Mouse (Mus musculus): ENCODE measurements around the gene Ankfn1. TPM values are rescaled to one million over a fixed set of nuclear protein-coding genes. Genes with fewer than 3 reads are reported as not detected.

Ankfn1 gene
- total RNA-seq, 4 experiments from 2014 or later, result 9.4 to 11.2 (median 10.5) TPM

GRCm38 (mm10) chr11:89579826-89580225, 197.6 kb downstream of the Ankfn1 start:
- DNase-seq (ENCODE audit: low spot score in 2 of 2), result no peak

GRCm38 (mm10) chr11:89579111-89579510, 198.3 kb downstream of the Ankfn1 start:
- DNase-seq (ENCODE audit: low spot score in 2 of 2), result no peak

- DNase-seq (ENCODE audit: low spot score in 2 of 2), result no peak
Observed at GRCm38 (mm10) chr11:89574269-89574838, 203.1 kb downstream of the Ankfn1 start.

- no peak for DNase-seq (ENCODE audit: low spot score in 2 of 2)
Observed at GRCm38 (mm10) chr11:89569391-89570145, 207.9 kb downstream of the Ankfn1 start.

DNA sequence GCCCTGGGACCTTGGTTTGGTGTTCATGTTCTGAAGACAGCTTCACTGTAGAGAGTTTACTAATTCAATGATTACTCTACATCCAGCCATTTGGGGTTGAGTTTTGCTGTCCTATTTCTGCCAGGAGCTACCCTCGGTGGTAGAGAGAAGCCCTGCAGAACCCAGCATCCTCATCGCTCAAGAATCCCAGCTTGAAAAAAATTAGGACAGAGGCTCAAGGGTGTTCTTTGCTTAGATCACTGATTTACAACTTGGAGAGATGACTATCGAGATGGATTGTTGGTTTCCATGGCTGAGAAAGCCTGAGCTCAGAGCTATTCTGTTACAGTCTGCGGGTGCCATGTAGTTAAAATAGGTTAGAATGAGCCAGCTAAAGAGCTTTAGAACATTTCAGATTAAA, 209.2 kb downstream of the Ankfn1 start:
- DNase-seq (ENCODE audit: low spot score in 2 of 2), result no peak

- no peak for DNase-seq (ENCODE audit: low spot score in 2 of 2)
Observed at GRCm38 (mm10) chr11:89551441-89551840, 226.0 kb downstream of the Ankfn1 start.

DNA sequence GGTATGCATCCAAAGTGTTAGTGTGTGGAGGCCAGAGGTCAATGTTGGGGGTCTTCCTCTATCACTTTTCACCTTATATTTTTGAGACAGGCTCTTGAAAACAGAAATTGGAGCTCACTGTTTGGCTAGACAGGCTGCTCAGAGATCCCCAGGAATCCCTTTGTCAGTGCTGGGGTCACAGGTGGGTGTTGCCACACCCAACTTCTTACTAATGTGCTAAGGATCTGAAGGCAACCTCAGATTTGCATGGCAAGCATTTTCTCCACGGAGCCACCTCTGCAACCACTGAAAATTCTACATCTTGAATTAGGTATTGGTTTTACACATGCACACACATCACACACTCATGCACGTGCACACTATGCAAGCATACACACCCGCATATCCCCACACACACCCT, 226.5 kb downstream of the Ankfn1 start:
- DNase-seq (ENCODE audit: low spot score in 2 of 2), result no peak

- DNase-seq (ENCODE audit: low spot score in 2 of 2), result no peak
Observed at GRCm38 (mm10) chr11:89548786-89549185, 228.7 kb downstream of the Ankfn1 start.

- peak; percentile 15 for DNase-seq (ENCODE audit: low spot score in 2 of 2)
Observed at GRCm38 (mm10) chr11:89546164-89546563, 231.3 kb downstream of the Ankfn1 start.

DNA sequence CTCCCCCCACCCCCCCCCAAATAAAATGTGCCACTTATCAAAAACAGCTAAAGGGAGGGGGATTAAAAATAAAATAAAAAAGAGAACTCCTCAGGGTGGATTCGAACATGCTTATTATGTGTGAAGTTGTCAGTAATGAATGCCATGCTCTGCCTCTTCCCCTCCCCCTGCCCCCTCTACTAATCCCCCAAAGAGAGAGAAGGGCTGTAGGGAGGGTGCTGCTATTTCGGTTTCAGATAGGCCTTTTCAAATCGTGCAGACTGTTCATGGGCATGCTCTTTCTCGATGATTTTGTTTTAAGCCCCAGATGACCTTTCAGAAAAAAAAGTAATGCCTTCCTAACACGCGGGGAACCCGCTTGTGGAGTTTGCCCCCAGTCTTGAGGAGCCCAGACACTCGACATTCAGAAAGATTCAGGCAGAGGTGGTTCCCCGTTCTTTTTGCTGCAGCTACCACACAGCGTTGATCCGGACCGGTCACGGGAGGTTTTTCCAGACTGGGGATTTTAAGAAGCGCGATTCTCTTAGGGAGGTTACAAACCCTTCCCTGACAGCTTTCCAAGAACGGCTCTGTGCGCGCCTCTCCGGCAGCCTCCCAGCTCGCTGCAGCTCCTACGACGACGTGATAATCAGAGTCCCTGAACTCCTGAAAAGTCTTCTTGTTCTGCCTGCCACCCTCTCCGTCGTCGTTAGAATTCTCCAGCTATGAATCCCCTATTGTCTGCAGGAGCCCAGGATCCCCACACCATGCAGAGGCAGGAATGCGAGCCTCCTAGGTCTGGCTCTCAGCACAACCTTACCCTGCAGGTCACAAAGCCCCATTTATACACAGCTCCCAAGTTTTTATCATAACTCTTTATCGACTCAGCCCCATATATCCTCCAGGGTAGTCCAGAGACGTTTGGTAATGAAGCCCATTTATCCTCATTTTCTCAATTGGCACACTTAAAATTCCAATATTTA, 232.3 kb downstream of the Ankfn1 start:
- no peak for DNase-seq (ENCODE audit: low spot score in 2 of 2)

GRCm38 (mm10) chr11:89538376-89538775, 239.1 kb downstream of the Ankfn1 start:
- peak in 1 of 2 experiments; percentile 16 for DNase-seq (ENCODE audit: low spot score in 2 of 2)

GRCm38 (mm10) chr11:89527800-89528430, 249.5 kb downstream of the Ankfn1 start:
- DNase-seq (ENCODE audit: low spot score in 2 of 2), result no peak

DNA sequence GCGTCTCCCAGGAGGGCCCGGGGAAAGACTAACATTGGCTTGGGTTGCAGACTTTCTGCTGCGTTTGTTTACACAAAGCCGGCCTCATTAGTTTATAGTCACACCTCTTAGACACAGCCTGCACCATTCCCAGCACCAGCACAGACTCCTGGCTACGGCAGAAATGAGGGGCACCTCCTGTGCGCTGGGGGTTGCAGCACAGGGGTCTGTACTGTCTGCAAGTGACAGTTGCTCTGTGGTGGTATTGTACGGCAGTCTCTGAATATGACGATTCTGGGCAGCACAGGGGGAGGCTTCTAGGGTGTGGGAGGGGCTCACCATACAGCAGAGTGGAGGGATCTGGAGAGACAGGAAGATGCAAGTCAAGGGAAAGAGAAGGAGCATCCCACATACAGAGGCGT, 262.0 kb downstream of the Ankfn1 start:
- DNase-seq (ENCODE audit: low spot score in 2 of 2), result no peak

GRCm38 (mm10) chr11:89508675-89509324, 268.7 kb downstream of the Ankfn1 start:
- no peak for DNase-seq (ENCODE audit: low spot score in 2 of 2)

DNA sequence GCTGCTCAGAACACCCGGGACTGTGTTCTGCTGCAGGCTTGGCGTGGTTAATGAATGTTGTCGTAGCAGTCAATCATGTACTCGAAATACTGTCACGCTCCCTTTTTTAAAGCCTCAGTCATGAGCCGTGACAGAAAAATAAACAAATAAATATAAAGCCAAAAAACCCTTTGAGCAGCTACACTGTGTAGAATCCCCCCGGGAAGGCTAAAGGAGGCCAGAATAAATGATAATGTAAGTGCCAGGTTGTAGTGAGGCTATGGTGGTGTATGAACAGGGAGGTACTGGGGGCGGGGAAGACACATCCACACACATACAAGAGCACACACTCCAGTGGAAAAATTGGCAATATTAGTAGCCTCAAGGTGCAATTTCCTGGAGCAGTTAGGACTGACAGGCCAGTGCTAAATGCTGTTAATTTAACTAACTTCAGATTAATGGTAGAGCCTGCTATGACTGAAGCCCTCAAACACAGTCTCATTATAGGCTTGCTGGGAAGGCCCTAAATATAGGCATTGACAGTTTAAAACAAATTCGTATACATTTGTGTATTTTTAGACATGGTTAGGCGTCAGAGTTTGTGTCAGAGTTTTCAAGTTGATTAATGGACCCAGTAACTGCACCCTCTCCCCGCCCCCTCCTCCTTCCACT, 270.7 kb downstream of the Ankfn1 start:
- DNase-seq (ENCODE audit: low spot score in 2 of 2), result no peak

DNA sequence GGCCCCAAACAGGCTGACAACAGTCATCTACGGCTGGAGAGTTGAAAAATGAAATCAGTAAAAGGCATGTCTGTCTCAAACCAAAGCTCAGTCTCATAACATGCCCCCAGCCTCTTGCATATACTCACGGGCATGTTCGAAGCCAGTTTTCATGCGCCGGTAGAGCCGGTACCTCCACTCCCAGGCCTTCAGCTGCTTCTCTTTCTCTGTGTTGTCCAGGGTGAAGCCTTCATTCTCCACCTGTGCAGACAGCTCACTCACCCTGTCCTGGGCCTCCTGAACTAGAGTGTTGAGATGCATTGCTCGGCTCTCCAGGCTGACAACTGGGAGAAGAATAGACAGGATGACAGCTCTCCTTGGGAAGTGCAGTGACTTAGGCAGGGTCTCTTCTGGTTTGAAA, 272.4 kb downstream of the Ankfn1 start:
- no peak for DNase-seq (ENCODE audit: low spot score in 2 of 2)

DNA sequence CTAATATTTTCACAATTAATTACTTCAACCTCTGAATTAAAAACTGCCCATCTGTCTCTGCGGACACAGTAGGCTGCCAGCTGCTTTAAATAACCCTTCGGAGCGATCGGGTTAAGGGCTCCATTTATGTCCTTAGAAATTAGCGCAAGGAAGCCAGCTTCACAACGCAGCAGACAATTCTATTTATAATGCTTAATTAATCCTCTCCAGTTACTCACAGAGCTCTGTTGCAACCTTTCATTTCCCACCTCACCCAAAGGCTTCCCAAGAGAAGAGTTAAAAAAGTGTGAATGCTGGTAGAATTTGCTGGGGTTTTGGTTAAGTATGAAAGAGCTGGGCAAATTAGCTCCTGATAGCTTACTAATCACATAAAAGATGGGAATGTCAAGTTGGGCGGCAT, 275.7 kb downstream of the Ankfn1 start:
- DNase-seq (ENCODE audit: low spot score in 2 of 2), result no peak

DNA sequence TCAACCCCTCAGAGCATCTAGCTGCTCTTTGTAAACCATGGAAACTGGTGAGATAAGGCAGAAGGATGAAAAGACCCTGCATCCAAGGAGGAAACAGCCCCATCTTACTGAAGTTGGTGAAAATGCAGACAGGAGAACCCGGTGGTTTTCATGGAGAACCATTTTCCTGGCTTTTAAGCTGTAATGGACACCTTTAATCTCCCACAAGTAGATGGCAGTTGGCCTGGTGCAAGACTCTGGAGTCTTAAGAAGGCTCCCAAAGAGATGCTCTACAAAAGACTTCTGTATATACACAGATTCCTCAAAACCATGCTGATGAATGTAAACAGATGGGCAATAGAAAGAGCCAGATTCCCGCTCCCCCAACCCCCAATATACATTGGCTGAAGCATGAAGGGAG, 276.5 kb downstream of the Ankfn1 start:
- DNase-seq (ENCODE audit: low spot score in 2 of 2), result no peak

- no peak for DNase-seq (ENCODE audit: low spot score in 2 of 2)
Observed at GRCm38 (mm10) chr11:89481084-89481483, 296.4 kb downstream of the Ankfn1 start.

DNA sequence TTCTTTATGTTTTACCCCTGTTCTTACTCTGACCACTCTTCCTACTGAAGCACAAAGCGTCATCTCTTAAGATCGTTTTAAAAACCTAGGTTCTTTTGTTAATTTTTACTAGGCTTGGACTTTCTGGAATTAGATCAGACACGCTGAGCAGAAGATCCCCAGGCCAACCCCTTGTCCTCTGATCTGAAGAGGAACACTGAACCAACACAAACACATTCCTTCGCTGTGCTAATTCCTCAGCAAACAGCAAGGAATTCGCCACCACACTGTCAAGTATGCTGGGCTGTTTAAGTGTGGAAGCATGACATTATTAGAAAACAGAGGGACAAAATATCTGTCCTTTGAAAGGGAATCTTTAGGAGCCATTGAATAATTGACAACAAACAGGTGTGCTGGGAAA, 300.5 kb downstream of the Ankfn1 start:
- no peak for DNase-seq (ENCODE audit: low spot score in 2 of 2)

DNA sequence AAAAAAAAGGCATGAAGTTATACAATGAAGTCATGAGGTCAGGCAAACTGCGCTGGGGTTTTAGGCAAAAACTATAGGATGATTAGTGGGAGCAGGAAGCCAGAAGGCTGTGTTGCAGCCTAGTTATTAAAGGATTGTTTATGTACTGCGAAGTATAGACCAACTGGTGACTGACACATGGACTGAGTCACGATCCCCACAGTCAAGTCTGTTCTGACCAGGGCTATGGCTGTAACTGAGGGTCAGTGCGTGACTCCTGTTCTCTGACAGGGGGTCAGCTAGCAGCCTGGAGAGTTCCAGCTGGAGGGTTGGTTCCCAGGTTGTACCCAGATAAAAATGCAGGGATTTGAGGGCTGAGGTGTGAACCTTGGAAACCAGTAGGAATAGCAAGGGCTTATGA, 301.4 kb downstream of the Ankfn1 start:
- no peak for DNase-seq (ENCODE audit: low spot score in 2 of 2)
